9 mouse cellular contexts compared by ENCODE assay signal in genomic region chr14:25401104-25401963, GRCm38 (mm10). TPM values are rescaled to one million over a fixed set of nuclear protein-coding genes. Genes with fewer than 3 reads are reported as not detected.
DNase-seq lines count a peak whose midpoint lies in the region; ATAC-seq lines count a peak whose summit lies in the region.
"Had no signal": no experiment of that assay in that cellular context is flagged by ENCODE, and none has a peak within 500 bp of the region (broad histone marks: within the 10 kb centered on the region; RNA-seq: fewer than 3 reads in every experiment).

No protein-coding gene starts in this region.

- no peak overlapping the region for H3K4me3 ChIP-seq in brown adipose tissue, adult 24 weeks (ENCODE audit: insufficient read depth, low read depth, low read length)

- H3K4me1 ChIP-seq in brown adipose tissue, adult 24 weeks (ENCODE audit: control insufficient read depth, insufficient read depth, insufficient read length, low read length) = peaks cover 18% of the 10 kb centered on the region

- DNase-seq in heart, postnatal 4 days = peak; percentile 40
- DNase-seq in lung, postnatal 10 days = peak; percentile 78
- no peak for DNase-seq in ovary, adult 18-20 months (ENCODE audit: low spot score)
- DNase-seq in B cell, adult 2 months = no peak
- DNase-seq in right cerebral cortex, adult 18-20 months = no peak
- DNase-seq: cerebellum, adult 18-20 months had no signal

- H3K27ac ChIP-seq in brown adipose tissue, adult 24 weeks (replicated peaks; ENCODE audit: low read depth, low read length) = peak overlapping the region; percentile 42

- ATAC-seq in erythroblast, adult 5-6 weeks (replicated peaks; ENCODE audit: low FRiP score, poor library complexity, severe bottlenecking) = peak; percentile 32; the same call in 1 of the 2 replicates
- ATAC-seq: forebrain, embryonic 14.5 days had no signal

RNA-seq across cellular contexts. Expression of gene Zmiz1, which starts 57.7 kb away (rescaled TPM):
- 15.0 and 17.0 TPM in 2 replicates for polyA plus RNA-seq in brown adipose tissue, adult 24 weeks (2012; ENCODE audit: insufficient read depth, insufficient read length, missing spikeins)
- 20.6 and 25.3 TPM in 2 replicates for total RNA-seq in erythroblast, adult 5-6 weeks (2015; ENCODE audit: low replicate concordance)
- 1.4 and 12.3 TPM in 2 replicates for total RNA-seq in erythroblast, adult 5-6 weeks (2017; ENCODE audit: low replicate concordance)
- 10 to 100 TPM; 67.0 to 78.5 TPM for total RNA-seq in heart, postnatal 4 days (2021)

Comparison
In these comparisons a context has a peak if more than half of its experiments do, and no peak if none do; other contexts are left out.
1. DNase-seq: peak in heart, postnatal 4 days (single experiment) and lung, postnatal 10 days (single experiment); none in ovary, adult 18-20 months (single experiment), B cell, adult 2 months (0 of 2) and right cerebral cortex, adult 18-20 months (single experiment).